Comparison of ENCODE assay signal across 27 mouse cellular contexts in genomic region chr5:43124301-43124700, GRCm38 (mm10).
"Had no signal": no experiment of that assay in that cellular context is flagged by ENCODE, and none has a peak within 500 bp of the region (broad histone marks: within the 10 kb centered on the region; RNA-seq: fewer than 3 reads in every experiment).

No protein-coding gene starts in this region.

- H3K27ac ChIP-seq: embryonic facial prominence, embryonic 10.5 days; embryonic facial prominence, embryonic 12.5 days; embryonic facial prominence, embryonic 13.5 days; embryonic facial prominence, embryonic 15.5 days; forebrain, embryonic 10.5 days; forebrain, embryonic 12.5 days; forebrain, embryonic 13.5 days; forebrain, embryonic 15.5 days; gastrocnemius, adult 2 months; heart, adult 2 months had no signal

- H3K4me3 ChIP-seq: embryonic facial prominence, embryonic 10.5 days; embryonic facial prominence, embryonic 12.5 days; embryonic facial prominence, embryonic 13.5 days; embryonic facial prominence, embryonic 15.5 days; erythroblast, embryonic 14.5 days; forebrain, embryonic 10.5 days; forebrain, embryonic 12.5 days; forebrain, embryonic 13.5 days; forebrain, embryonic 15.5 days; gastrocnemius, adult 2 months; heart, adult 2 months had no signal

- H3K4me2 ChIP-seq: embryonic facial prominence, embryonic 12.5 days; embryonic facial prominence, embryonic 13.5 days; embryonic facial prominence, embryonic 15.5 days; forebrain, embryonic 12.5 days; forebrain, embryonic 13.5 days; forebrain, embryonic 15.5 days had no signal

- H3K36me3 ChIP-seq: embryonic facial prominence, embryonic 10.5 days; embryonic facial prominence, embryonic 12.5 days; embryonic facial prominence, embryonic 13.5 days; embryonic facial prominence, embryonic 15.5 days; forebrain, embryonic 10.5 days; forebrain, embryonic 12.5 days; forebrain, embryonic 15.5 days had no signal

- DNase-seq: cerebellum, adult 8-10 months; cerebellum, adult 9-10 months; cerebellum, adult 9-11 months; cerebellum, postnatal 10 days; cerebellum, postnatal 14 days; cerebellum, postnatal 25 days; cerebellum, postnatal 36 days; embryo, embryonic 11 days; forebrain, postnatal 0 days; gastrocnemius, adult 2 months; gastrocnemius, postnatal 10 days; gastrocnemius, postnatal 14 days; gastrocnemius, postnatal 25 days; gastrocnemius, postnatal 36 days; heart, adult 18-20 months; heart, adult 2 months had no signal

- H3K9me3 ChIP-seq: embryonic facial prominence, embryonic 10.5 days; embryonic facial prominence, embryonic 12.5 days; embryonic facial prominence, embryonic 15.5 days; forebrain, embryonic 10.5 days; forebrain, embryonic 12.5 days; forebrain, embryonic 13.5 days; forebrain, embryonic 15.5 days had no signal

- ATAC-seq: forebrain, embryonic 13.5 days; forebrain, embryonic 14.5 days; forebrain, embryonic 15.5 days; forebrain, embryonic 16.5 days; forebrain, postnatal 0 days had no signal

- H3K4me1 ChIP-seq: embryonic facial prominence, embryonic 10.5 days; embryonic facial prominence, embryonic 12.5 days; embryonic facial prominence, embryonic 13.5 days; embryonic facial prominence, embryonic 15.5 days; forebrain, embryonic 10.5 days; forebrain, embryonic 12.5 days; forebrain, embryonic 13.5 days; forebrain, embryonic 15.5 days had no signal

- H3K27me3 ChIP-seq: embryonic facial prominence, embryonic 12.5 days; embryonic facial prominence, embryonic 13.5 days; embryonic facial prominence, embryonic 15.5 days; forebrain, embryonic 12.5 days; forebrain, embryonic 13.5 days; forebrain, embryonic 15.5 days had no signal

- H3K9ac ChIP-seq: embryonic facial prominence, embryonic 12.5 days; embryonic facial prominence, embryonic 13.5 days; embryonic facial prominence, embryonic 15.5 days; forebrain, embryonic 12.5 days; forebrain, embryonic 13.5 days; forebrain, embryonic 15.5 days; forebrain, postnatal 0 days had no signal
